Mouse (Mus musculus): ENCODE measurements around the gene Ropn1l.

DNA sequence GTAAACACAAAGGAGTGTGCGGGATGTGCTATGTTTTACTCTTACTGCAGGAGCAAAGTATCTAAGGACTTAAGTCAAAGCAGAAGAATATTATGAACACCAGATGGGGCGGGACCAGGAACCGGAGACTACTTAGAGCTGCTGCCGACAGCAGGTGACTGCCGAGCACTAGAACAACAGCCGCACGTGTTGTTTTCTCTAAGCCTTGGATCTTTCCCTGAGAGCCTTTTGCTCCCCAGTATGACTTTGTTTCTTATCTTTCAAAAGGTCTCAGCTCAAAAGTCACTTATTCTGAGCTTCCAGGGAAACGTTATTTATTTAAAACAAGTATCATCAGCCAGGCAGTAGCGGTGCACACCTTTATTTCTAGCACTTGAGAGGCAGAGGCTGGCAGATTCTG is 41.3 kb upstream of the Ropn1l start:
- TF ChIP-seq CTCF (IDR thresholded peaks at IDR 0.05; ENCODE audit: low read depth, low read length) (no peak), POLR2A (IDR thresholded peaks at IDR 0.05; ENCODE audit: extremely low read depth, insufficient read depth, low read length) (no peak)

Data from liver, adult 2 months (tissue).